Mouse (Mus musculus) urinary bladder, adult 2 months (tissue): ENCODE data around the gene Poglut1. TPM values are rescaled to one million over a fixed set of nuclear protein-coding genes. Genes with fewer than 3 reads are reported as not detected.
"Not testable (repeated sequence)": the region's sequence is repeated elsewhere in the genome, so short reads cannot be mapped to it uniquely, and the experiment has no call there.

Experiments
- DNase-seq: peaks from one replicate; pipeline ENCODE4 v3.0.0; 2022; ENCODE audit warnings: low spot score
- polyA plus RNA-seq: library from polyadenylated mRNA; depleted of rRNA; stranded (reverse); fragments of >200 nt; gene quantifications from 2 replicates; pipeline ENCODE4 v1.2.3, GENCODE M21; 2012

The Poglut1 gene
- polyA plus RNA-seq, 1 experiment, result 39.9 TPM

DNA sequence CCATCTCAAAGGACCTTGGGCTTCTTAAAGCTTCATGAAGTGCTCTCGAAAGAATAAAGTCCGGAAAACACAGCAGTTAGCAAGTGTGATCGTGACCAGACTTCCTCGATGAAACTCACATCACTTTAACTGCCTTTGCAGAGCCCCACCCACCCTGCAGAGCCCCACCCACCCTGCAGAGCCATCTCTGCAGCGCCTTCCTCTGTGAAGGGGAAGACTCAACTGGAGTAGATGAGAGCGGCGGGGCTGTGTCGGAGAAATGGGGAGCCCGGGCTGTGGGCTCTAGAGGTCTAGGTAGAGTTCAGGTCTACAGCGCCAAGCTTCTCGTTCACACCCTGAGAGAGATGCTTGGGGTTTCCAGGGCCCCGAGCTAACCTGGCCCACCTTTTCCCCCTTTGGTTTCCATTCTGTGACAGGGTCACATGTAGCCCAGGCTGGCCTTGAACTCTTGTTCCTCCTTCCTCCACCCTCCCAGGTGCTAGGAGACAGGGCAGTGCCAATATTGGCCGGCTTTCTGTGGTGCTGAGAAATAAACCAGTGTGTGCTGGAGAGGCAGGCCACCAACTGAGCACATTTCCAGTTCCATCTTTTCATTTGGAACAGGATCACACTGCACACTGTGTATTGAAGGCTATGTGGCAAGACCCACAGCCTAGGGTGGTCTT, 11.2 kb downstream of the Poglut1 start:
- DNase-seq, result no peak

DNA sequence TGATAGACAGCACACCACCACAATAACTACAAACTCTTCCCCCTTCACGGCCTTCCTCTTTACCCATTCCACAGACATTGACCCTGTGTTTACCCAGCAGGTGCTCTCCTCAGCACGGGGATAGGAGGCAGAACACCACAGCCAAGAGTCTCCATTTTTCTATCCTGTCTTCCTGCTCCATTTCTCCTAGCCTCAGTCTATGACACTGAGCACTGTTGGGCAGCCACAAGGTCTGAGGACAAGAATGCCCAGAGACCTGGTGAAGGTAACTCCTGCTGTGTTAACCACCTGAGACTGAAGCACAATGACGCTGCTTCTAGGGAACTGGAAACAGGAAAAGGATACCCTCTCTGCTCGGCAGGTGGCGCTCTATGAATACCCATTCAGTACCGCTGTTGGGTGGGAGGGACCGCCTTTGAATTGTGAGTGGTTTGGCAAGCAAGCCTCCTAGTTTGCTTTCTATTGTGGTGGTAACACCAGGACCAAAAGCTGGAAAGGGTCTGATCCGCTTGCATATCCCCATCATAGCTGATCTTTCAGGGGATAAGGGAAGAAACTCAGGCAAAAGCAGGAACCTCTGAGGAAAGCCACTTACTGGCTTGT, 13.4 kb downstream of the Poglut1 start:
- DNase-seq, result peak; percentile 40

DNA sequence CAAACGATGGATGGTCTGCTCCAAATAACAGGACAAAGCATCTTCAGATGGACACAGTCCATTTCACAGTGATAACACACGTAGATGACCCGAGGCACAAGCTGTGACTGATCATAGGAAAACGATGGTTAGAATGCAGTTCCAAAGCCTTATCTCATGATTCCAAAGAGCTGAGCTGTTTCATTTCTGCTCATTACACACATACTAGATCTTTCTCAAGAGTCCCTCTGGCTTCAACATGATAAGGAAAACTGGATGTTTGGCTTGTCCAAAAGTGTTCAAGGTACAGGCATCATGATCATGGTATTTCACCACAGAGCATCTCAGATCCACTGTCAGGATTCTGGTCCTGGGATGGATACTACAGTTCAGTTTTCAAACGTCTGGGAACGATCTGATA, 23.8 kb downstream of the Poglut1 start:
- no peak for DNase-seq

DNA sequence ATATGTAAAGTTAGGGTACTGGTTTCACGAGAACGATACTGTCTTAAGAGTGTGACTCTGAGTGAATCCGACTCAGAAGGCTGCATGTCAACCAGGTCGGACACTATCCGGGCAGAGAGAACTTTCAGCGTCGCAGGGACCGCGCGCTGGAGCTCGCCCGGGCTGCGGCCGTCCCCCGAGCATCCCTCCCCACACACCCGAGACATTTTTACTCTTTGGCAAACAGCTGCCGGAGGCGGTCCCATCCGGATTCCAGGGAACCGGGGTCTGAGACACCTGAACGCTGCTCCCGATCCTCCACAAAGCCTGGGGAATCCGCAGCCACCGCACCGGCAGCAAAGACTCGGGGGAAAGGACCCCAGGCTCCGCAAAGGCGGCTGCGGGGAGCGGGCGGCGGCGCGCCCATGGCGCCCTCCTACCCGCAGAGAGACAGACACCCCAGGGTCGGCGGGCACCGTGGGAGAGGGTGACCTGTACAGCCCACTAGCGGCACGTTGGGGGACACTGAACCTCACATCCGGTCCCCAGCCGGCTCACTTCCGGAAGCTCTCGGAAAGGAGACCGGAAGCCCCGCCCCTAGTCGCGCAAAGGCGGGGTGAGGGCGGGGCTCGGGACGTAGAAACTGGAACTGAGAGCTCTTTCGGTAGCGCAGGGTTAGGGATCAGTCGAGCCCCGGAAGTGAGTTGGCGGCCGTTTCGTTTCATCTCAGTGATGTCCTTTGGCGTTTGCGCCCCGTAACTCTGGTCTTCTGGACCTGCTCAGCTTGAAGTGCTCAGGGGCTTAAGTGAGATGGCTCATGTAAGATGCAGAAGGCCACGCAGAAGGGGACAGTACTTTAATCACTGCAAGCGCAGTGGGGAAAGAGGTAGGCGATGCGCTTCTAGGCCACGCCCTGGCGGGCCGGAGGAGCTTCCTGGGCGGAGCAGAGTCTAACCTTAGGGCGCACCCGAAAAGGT, 27.7 kb downstream of the Poglut1 start, which contains the start of gene Timmdc1:
Gene Timmdc1, minus strand, starts transcription at position 535 of the 956 bp plus-strand sequence.
- DNase-seq, result peak; percentile 90

DNA sequence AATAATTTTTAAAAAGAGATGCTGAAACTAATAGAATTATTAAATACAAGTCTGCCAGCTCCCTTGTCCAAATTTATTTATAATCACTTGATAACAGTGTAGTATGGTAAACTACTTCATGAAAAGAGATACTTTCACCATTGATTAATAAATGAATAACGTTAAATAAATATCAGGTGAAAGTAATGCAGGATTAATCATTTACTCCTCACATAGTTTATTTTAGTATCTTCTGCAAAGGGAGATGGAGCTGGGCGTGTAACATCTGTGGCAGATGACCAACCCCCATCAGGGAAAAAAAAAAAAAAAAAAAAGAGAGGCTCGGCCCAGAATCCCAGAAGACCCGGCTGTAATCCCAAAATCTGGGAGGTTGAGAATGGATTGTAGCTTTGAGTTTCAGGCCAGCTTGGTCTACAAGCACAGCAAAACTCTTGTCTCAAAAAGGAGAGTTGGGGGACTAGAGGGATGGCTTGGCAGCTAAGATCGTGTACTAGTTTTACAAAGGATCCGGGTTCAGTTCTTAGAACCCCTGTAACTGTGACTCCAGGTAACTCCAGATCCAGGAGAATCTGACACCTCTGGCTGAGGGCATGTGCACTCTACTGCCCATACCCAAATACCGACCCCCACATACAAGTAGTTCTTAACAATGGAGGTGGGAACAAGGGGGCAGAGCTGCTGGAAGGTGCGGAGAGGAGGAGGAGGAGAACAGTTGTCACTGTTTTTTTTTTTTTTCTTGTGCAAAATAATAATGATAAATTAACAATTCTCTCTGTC, 28.7 kb downstream of the Poglut1 start:
- no peak for DNase-seq

DNA sequence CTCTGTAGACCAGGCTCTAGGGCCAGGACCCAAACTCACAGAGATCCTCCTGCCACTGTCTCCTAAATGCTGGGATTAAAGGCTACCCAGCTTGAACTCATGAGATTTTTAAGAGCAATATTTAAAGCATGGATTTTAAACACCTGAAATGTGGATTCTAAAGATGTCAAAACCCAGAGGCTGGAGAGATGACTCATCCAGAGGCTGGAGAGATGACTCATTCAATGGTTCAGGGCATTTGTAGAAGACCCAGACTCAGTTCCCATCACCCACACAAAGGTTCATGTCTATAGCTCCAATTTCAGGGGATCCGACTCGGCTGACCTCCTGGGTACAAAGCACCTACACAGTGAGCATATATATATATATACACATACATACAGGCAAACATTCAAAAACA, 30.9 kb downstream of the Poglut1 start:
- no peak for DNase-seq

DNA sequence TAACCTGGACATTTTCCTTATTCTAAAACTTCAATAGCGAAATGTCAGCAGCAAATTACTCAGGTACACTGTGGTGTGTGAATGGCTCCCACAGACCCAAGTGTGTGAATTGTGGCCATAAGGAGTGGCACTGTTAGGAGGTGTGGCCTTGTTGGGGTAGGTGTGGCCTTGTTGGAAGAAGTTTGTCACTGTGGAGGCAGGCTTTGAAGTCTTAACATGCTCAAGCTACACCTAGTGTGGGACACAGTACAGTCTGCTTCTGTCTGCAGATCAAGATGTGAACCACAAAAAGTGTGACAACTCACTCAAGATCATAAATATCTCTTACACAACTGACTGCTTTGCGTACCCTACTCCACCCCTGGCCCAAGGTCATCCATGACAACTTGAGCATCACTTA, 39.2 kb downstream of the Poglut1 start:
- no peak for DNase-seq

DNA sequence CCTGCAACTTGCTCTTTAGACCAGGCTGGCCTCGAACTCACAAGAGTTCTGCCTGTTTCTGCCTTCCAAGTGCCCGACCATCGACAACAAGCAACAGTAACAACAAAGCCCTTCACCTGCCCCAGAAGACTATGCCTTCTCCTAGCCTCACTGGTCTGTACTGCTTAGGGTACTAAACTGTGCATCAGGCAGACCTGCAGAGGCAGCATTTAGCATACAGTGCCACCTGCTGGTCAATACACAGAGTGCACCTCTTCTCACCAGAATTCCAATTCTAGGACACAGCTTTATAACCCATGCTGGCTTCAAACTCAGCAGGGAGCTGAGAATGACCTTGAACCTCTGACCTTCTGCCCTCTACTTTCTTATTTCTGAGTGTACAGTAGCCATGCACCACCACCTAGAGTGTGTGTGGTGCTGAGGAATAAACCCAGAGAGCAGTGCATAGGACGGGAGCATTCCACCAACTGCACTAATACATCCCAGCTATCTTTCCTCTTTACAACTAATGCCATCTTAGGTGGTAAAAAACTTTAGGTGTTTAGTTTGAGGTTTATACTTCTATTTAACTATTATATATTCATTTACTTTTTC, 43.9 kb downstream of the Poglut1 start:
- DNase-seq, result peak; percentile 36

DNA sequence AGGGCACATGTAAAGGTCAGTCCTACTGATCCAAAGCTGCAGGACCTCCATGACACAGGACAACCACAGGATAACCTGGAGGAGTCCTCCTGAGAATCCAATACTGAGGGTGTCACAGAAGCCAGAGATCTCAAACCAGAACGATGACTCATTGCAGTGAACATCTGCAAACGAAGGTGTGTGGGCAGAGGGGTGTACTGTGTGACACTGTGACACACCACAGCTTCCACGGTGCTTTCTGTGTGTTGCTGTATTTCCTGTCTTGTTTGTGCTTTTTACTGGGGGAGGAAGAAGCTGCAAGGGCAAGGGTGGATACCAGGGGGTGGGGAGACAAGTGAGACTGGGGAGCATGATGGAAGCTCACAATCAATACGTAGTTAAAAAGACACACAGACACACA, 46.5 kb downstream of the Poglut1 start:
- no peak for DNase-seq

DNA sequence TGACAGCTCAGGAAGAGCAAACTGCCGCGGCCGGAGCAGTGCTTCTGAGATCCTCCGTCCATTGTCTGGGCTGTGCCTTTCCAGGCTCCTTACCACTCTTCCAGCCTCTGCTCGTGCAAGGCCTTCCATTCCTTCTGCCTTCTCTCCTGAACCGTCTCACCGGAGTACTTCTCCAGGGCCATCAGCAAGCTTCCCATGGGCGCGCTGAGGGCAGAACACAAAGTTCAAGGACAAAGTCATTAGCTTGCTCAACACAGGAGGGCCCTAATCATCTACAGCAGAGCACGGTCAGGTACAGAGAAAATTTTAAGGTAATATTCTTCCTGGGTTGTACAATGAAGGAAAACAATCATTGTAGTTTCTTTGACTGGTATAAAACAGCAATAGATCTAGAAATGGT, 47.6 kb downstream of the Poglut1 start:
- no peak for DNase-seq

DNA sequence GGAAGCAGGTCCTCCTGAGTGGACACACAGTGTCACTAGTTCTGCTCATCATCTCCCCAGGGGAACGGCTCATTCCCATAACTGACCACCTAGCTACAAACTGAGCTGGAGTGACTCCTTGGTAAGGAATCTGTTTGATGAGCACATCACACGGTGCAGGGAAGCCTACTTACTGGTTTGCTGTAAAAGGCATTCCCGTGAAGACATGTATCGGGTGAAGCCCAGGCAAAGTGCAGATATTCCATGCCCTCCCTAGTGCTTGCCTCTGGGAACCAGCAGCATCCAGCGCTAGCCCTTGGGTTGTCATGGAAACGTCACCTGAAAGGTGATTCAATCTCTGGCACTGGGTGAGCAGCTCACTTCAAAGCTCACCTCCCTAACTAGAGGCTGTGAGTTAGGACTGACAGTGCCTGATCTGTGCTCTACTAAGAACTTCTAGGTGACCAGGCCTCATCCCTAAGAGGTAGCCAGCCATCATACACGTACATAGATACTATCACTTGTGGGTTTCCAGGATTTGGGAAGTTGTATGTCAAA, 53.4 kb downstream of the Poglut1 start:
- no peak for DNase-seq

DNA sequence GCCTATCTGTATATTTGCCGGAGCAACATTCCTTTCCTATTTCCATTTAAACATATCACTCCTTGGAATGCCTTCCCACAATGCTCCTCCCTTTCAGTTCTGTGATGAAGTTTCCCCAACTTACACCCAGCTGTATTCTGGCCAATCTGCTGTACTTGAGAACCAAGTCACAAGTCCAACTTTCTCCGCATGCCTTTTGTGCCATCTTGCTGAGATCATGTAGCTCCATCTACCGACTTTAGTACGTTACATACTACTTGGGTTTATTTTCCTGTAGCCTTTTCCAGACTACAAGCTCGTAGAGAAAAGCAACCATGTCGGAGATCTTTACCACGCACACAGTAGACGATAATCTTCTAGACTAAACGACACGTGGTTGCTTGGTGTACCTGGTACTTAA, 56.2 kb downstream of the Poglut1 start:
- DNase-seq, result no peak

DNA sequence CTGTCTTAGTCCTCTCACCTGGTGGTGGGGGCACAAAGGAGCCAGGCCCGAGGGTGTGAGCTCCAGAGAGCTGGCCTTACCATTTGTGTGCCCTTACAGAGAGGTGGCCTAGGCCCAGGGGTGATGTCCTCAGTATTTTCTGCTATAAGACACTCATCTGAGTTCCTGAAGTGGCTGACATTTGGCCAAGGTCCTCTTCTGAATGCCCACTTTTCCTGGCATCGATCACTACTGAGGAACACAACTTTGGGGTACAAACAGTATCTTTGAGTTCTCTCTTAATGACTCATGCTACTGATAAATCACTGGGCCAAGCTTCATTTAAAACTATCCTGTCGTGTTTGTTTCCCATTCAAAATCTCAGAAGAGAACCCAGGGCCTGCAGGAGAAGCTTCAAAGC, 57.5 kb downstream of the Poglut1 start:
- DNase-seq, result no peak

DNA sequence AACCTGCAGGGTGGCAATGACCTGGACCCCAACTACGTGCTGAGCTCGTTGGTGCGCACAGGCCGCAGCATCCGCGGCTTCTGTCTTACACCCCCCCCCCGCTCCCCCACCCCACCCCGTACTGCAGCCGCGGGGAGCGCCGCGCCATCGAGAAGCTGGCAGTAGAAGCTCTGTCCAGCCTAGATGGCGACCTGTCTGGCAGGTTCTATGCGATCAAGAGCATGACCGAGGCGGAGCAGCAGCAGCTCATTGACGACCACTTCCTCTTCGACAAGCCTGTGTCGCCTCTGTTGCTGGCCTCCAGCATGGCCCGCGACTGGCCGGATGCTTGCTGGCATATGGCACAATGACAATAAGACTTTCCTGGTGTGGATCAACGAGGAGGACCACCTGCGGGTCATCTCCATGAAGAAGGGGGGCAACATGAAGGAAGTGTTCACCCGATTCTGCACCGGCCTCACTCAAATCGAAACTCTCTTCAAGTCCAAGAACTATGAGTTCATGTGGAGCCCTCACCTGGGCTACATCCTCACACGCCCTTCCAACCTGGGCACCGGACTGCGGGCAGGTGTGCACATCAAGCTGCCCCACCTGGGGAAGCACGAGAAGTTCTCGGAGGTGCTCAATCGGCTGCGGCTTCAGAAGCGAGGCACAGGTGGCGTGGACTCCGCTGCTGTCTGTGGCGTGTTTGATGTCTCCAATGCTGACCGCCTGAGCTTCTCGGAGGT, 66.3 kb downstream of the Poglut1 start:
- DNase-seq, result no peak

DNA sequence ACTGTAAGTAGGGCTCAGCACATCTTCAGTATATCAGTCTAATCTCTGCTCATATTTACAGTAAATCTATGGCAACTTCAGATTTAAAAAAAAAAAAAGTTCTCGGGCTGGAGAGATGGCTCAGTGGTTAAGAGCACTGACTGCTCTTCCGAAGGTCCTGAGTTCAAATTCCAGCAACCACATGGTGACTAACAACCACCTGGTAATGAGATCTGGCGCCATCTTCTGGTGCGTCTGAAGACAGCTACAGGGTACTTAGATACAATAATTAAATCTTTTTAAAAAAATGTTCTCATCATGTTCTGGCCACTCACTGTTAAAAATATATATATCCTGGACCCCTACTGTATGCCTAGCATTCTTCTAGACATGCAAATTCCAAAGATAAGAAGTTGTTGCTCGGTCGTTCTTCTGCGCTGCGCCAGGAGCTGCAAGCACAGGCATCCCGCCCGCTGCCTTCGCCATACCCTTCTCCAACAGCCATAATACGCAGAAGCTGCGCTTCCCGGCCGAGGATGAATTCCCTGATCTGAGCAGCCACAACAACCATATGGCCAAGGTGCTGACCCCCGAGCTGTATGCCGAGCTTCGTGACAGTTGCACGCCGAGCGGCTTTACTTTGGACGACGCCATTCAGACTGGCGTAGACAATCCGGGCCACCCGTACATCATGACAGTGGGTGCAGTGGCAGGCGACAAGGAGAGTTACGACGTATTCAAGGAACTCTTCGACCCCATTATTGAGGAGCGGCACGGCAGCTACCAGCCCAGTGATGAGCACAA, 67.1 kb downstream of the Poglut1 start:
- no peak for DNase-seq

DNA sequence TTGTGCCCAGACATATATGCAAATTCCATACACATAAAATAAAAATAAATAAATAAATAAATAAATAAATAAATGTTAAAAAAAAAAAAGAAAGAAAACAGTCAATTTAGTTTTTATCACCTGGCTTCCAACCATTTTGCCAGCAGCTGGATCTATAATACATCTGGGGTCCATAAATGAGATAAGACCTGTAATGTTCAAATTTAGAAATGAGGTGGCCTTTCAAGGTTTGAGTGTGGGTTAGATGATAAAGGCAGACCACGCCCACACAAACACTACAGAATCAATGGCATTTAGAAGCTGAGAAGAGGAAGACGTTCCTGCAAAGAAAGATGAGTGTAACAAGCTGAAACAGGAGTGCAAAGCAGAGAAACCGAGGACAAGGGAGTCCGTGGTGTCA, 68.7 kb downstream of the Poglut1 start:
- no peak for DNase-seq

DNA sequence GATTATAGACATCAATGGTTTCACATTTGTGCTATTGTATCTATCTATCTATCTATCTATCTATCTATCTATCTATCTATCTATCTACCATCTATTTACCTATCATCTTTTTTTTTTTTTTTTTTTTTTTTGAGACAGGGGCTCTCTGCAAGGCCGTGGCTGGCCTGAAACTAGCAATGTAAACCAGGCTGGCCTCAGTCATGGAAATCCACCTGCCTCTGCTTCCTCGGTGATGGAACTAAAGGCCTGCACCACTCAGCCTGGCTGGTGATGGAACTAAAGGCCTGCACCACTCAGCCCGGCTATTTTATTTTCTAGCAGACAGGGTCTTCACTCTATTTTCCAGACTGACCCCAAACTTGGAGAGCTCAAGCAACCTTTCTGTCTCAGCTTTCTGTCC, 71.8 kb downstream of the Poglut1 start:
- no peak for DNase-seq

DNA sequence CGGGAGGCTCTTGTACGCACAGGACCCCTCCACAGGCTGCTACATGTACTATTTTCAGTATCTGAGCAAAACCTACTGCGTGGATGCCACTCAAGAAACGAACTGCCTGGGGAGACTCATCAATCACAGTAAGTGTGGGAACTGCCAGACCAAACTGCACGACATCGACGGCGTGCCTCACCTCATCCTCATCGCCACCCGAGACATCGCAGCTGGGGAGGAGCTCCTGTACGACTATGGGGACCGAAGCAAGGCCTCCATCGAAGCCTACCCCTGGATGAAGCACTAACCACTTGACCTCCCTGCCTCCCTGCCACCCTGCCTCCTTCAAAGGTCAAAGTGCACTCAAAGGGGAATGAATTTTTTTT, 72.8 kb downstream of the Poglut1 start:
- DNase-seq, result not testable (repeated sequence)

DNA sequence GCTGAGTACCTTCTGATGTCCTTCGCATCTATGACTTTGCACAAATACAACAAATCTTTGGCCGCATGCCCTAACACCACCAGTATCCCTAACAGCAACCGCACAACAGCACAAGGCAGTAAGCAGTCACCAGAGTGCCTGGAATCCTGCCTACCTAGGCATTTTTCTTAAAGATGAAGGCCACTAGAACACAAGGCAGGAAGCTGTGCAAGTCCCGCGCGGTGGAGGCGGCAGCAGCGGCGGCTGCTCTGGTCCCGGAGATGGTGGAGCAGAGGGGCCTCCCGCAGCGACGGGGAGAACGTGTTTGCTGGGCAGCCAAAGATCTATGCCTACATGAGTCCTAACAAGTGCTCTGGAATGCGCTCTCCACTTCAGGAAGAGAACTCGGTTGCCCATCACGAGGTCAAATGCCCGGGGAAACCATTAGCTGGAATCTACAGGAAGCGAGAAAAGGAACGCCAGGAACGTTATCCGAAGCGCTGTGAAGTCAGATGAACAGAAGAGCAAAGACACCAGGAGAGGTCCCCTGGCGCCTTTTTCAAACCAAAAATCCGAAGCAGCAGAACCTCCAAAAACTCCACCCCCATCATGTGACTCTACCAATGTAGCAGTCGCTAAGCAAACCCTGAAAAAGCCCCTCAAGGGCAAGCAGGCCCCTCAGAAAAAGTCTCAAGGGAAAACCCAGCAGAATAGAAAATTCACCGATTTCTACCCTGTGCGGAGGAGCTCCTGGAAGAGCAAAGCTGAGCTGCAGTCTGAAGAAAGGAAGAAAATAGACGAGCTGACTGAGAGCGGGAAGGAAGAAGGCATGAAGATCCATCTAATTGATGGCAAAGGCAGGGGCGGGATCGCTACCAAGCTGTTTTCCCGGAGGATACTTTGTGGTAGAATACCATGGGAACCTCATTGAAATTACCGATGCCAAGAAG, 73.5 kb downstream of the Poglut1 start:
- DNase-seq, result peak; percentile 35
